Mouse (Mus musculus): ENCODE measurements at regions not wholly inside any gene's neighbourhood (a gene's known extent, or its start where the extent isn't known, plus 50 kb on each side); places are given as distances from the start of the nearest gene placed in this dataset.

- H3K36me3 ChIP-seq (replicated peaks; ENCODE audit: low read length), result peaks cover 4% of the 10 kb centered on the region
- H3K9me3 ChIP-seq, result no peaks in the 10 kb centered on the region
- peaks cover 81% of the 10 kb centered on the region for H3K4me1 ChIP-seq
- peak overlapping the region; percentile 88 for H3K4me3 ChIP-seq (replicated peaks)
- H3K27me3 ChIP-seq (replicated peaks), result no peaks in the 10 kb centered on the region
- TF ChIP-seq GATA1 (IDR thresholded peaks at IDR 0.05; ENCODE audit: borderline replicate concordance, low read length), result no peak
- TF ChIP-seq FLI1 (IDR thresholded peaks at IDR 0.05; ENCODE audit: low read length), result peak; percentile 98
These were observed 114.3 kb upstream of the Rpl38 start for GRCm38 (mm10) chr11:114553992-114554391.

GRCm38 (mm10) chr11:114552176-114552575 lies 116.1 kb upstream of the Rpl38 start:
- H3K4me1 ChIP-seq, result peaks cover 75% of the 10 kb centered on the region
- H3K4me3 ChIP-seq (replicated peaks), result no peak overlapping the region
- TF ChIP-seq FLI1 (IDR thresholded peaks at IDR 0.05; ENCODE audit: low read length) (no peak), GATA1 (IDR thresholded peaks at IDR 0.05; ENCODE audit: borderline replicate concordance, low read length) (no peak)
- H3K9me3 ChIP-seq, result no peaks in the 10 kb centered on the region
- no peaks in the 10 kb centered on the region for H3K27me3 ChIP-seq (replicated peaks)
- peaks cover 4% of the 10 kb centered on the region for H3K36me3 ChIP-seq (replicated peaks; ENCODE audit: low read length)

GRCm38 (mm10) chr11:114551262-114551661 lies 117.1 kb upstream of the Rpl38 start:
- H3K4me1 ChIP-seq, result peaks cover 71% of the 10 kb centered on the region
- peaks cover 4% of the 10 kb centered on the region for H3K36me3 ChIP-seq (replicated peaks; ENCODE audit: low read length)
- no peaks in the 10 kb centered on the region for H3K27me3 ChIP-seq (replicated peaks)
- TF ChIP-seq GATA1 (IDR thresholded peaks at IDR 0.05; ENCODE audit: borderline replicate concordance, low read length) (no peak), FLI1 (IDR thresholded peaks at IDR 0.05; ENCODE audit: low read length) (no peak)
- no peak overlapping the region for H3K4me3 ChIP-seq (replicated peaks)
- no peaks in the 10 kb centered on the region for H3K9me3 ChIP-seq

- H3K36me3 ChIP-seq (replicated peaks; ENCODE audit: low read length), result peaks cover 4% of the 10 kb centered on the region
- H3K4me3 ChIP-seq (replicated peaks), result no peak overlapping the region
- H3K27me3 ChIP-seq (replicated peaks), result peaks cover 12% of the 10 kb centered on the region
- TF ChIP-seq GATA1 (IDR thresholded peaks at IDR 0.05; ENCODE audit: borderline replicate concordance, low read length), result no peak
- no peaks in the 10 kb centered on the region for H3K9me3 ChIP-seq
- H3K4me1 ChIP-seq, result peaks cover 45% of the 10 kb centered on the region
These were observed 119.7 kb upstream of the Rpl38 start for GRCm38 (mm10) chr11:114548658-114549057.

- Histone ChIP-seq H3K9me3 (peaks cover 16% of the 10 kb centered on the region), H3K4me3 (replicated peaks) (no peak overlapping the region), H3K36me3 (replicated peaks; ENCODE audit: low read length) (no peaks in the 10 kb centered on the region), H3K27me3 (replicated peaks) (peaks cover 16% of the 10 kb centered on the region), H3K4me1 (peaks cover 13% of the 10 kb centered on the region)
- TF ChIP-seq FLI1 (IDR thresholded peaks at IDR 0.05; ENCODE audit: low read length) (no peak), GATA1 (IDR thresholded peaks at IDR 0.05; ENCODE audit: borderline replicate concordance, low read length) (no peak)
These were observed 124.1 kb upstream of the Rpl38 start for GRCm38 (mm10) chr11:114544212-114544611.

GRCm38 (mm10) chr11:114542167-114542566 lies 126.2 kb upstream of the Rpl38 start:
- Histone ChIP-seq H3K27me3 (replicated peaks) (peaks cover 31% of the 10 kb centered on the region), H3K36me3 (replicated peaks; ENCODE audit: low read length) (no peaks in the 10 kb centered on the region), H3K4me3 (replicated peaks) (no peak overlapping the region), H3K9me3 (peaks cover 21% of the 10 kb centered on the region), H3K4me1 (peaks cover 11% of the 10 kb centered on the region)
- no peak for TF ChIP-seq FLI1 (IDR thresholded peaks at IDR 0.05; ENCODE audit: low read length)

- peaks cover 48% of the 10 kb centered on the region for H3K27me3 ChIP-seq (replicated peaks)
- no peak for TF ChIP-seq FLI1 (IDR thresholded peaks at IDR 0.05; ENCODE audit: low read length)
- TF ChIP-seq GATA1 (IDR thresholded peaks at IDR 0.05; ENCODE audit: borderline replicate concordance, low read length), result no peak
- H3K36me3 ChIP-seq (replicated peaks; ENCODE audit: low read length), result no peaks in the 10 kb centered on the region
- H3K9me3 ChIP-seq, result peaks cover 29% of the 10 kb centered on the region
- H3K4me3 ChIP-seq (replicated peaks), result no peak overlapping the region
- peaks cover 15% of the 10 kb centered on the region for H3K4me1 ChIP-seq
These were observed 127.8 kb upstream of the Rpl38 start for GRCm38 (mm10) chr11:114540503-114540902.

GRCm38 (mm10) chr11:114536616-114537493 lies 131.5 kb upstream of the Rpl38 start:
- Histone ChIP-seq H3K36me3 (replicated peaks; ENCODE audit: low read length) (no peaks in the 10 kb centered on the region), H3K4me3 (replicated peaks) (no peak overlapping the region), H3K9me3 (peaks cover 52% of the 10 kb centered on the region), H3K27me3 (replicated peaks) (peaks cover 48% of the 10 kb centered on the region), H3K4me1 (peaks cover 11% of the 10 kb centered on the region)
- TF ChIP-seq GATA1 (IDR thresholded peaks at IDR 0.05; ENCODE audit: borderline replicate concordance, low read length) (no peak), FLI1 (IDR thresholded peaks at IDR 0.05; ENCODE audit: low read length) (no peak)

GRCm38 (mm10) chr11:114535900-114536299 lies 132.4 kb upstream of the Rpl38 start:
- Histone ChIP-seq H3K27me3 (replicated peaks) (peaks cover 54% of the 10 kb centered on the region), H3K9me3 (peaks cover 47% of the 10 kb centered on the region), H3K4me3 (replicated peaks) (peak overlapping the region; percentile 8), H3K36me3 (replicated peaks; ENCODE audit: low read length) (no peaks in the 10 kb centered on the region), H3K4me1 (peaks cover 9% of the 10 kb centered on the region)
- TF ChIP-seq GATA1 (IDR thresholded peaks at IDR 0.05; ENCODE audit: borderline replicate concordance, low read length) (no peak), FLI1 (IDR thresholded peaks at IDR 0.05; ENCODE audit: low read length) (no peak)

GRCm38 (mm10) chr11:114534436-114534835 lies 133.9 kb upstream of the Rpl38 start:
- Histone ChIP-seq H3K36me3 (replicated peaks; ENCODE audit: low read length) (no peaks in the 10 kb centered on the region), H3K4me1 (peaks cover 9% of the 10 kb centered on the region), H3K9me3 (peaks cover 39% of the 10 kb centered on the region), H3K27me3 (replicated peaks) (peaks cover 57% of the 10 kb centered on the region), H3K4me3 (replicated peaks) (no peak overlapping the region)
- TF ChIP-seq FLI1 (IDR thresholded peaks at IDR 0.05; ENCODE audit: low read length) (no peak), GATA1 (IDR thresholded peaks at IDR 0.05; ENCODE audit: borderline replicate concordance, low read length) (no peak)
